Mouse (Mus musculus): Measurements from ENCODE around the gene Sod1.

- TF ChIP-seq POLR2A (IDR thresholded peaks at IDR 0.05; ENCODE audit: extremely low read depth, insufficient read depth, low read length) (no peak), CTCF (IDR thresholded peaks at IDR 0.05; ENCODE audit: low read depth, low read length) (no peak)
Observed at GRCm38 (mm10) chr16:90250099-90250498, 29.5 kb downstream of the Sod1 start.

Data from liver, adult 2 months (tissue).